Comparison of ENCODE assay signal across 15 mouse cellular contexts in genomic region chr16:91459396-91459795, GRCm38 (mm10). TPM values are rescaled to one million over a fixed set of nuclear protein-coding genes. Genes with fewer than 3 reads are reported as not detected.
DNase-seq lines count a peak whose midpoint lies in the region; ATAC-seq and TF ChIP-seq lines count a peak whose summit lies in the region.
"Had no signal": no experiment of that assay in that cellular context is flagged by ENCODE, and none has a peak within 500 bp of the region (broad histone marks: within the 10 kb centered on the region; RNA-seq: fewer than 3 reads in every experiment).

No protein-coding gene starts in this region.

- no peaks in the 10 kb centered on the region for H3K27me3 ChIP-seq in hindbrain, embryonic 15.5 days
- H3K27me3 ChIP-seq in hindbrain, embryonic 11.5 days (ENCODE audit: control insufficient read depth, insufficient read depth, low read length), result no peaks in the 10 kb centered on the region
- H3K27me3 ChIP-seq in liver, embryonic 15.5 days, result no peaks in the 10 kb centered on the region
- H3K27me3 ChIP-seq: kidney, embryonic 15.5 days; limb, embryonic 15.5 days; neural tube, embryonic 15.5 days; Patski had no signal

- whole genome bisulfite sequencing in hindbrain, embryonic 15.5 days, result 88% methylated on average over 3 of the region's 3 CpGs
- 90% methylated on average over 3 of the region's 3 CpGs for WGBS in hindbrain, embryonic 11.5 days
- WGBS in bone marrow, adult 2 months, result 75% methylated on average over 3 of the region's 3 CpGs
- 83% methylated on average over 3 of the region's 3 CpGs for WGBS in liver, embryonic 15.5 days (ENCODE audit: insufficient replicate concordance)

- no peak overlapping the region for H3K9ac ChIP-seq in hindbrain, embryonic 15.5 days
- H3K9ac ChIP-seq in hindbrain, embryonic 11.5 days (ENCODE audit: low read depth, low read length), result no peak overlapping the region
- no peak overlapping the region for H3K9ac ChIP-seq in liver, embryonic 15.5 days
- H3K9ac ChIP-seq: kidney, embryonic 15.5 days; limb, embryonic 15.5 days; neural tube, embryonic 15.5 days had no signal

- H3K4me1 ChIP-seq in hindbrain, embryonic 15.5 days (replicated peaks), result peaks cover 5% of the 10 kb centered on the region; the same call in 1 of the 2 replicates
- H3K4me1 ChIP-seq in hindbrain, embryonic 11.5 days (replicated peaks; ENCODE audit: control insufficient read depth, insufficient read depth, low read length), result no peaks in the 10 kb centered on the region
- peaks cover 5% of the 10 kb centered on the region for H3K4me1 ChIP-seq in bone marrow, adult 2 months (ENCODE audit: control insufficient read depth, insufficient read depth, low read length)
- H3K4me1 ChIP-seq in liver, embryonic 15.5 days (replicated peaks), result peaks cover 59% of the 10 kb centered on the region
- H3K4me1 ChIP-seq: limb, embryonic 15.5 days had no signal

- H3K9me3 ChIP-seq in hindbrain, embryonic 15.5 days, result no peaks in the 10 kb centered on the region
- no peaks in the 10 kb centered on the region for H3K9me3 ChIP-seq in hindbrain, embryonic 11.5 days (ENCODE audit: control insufficient read depth, low read length)
- no peaks in the 10 kb centered on the region for H3K9me3 ChIP-seq in liver, embryonic 15.5 days (replicated peaks)
- H3K9me3 ChIP-seq: embryonic facial prominence, embryonic 10.5 days; kidney, embryonic 15.5 days; limb, embryonic 15.5 days; neural tube, embryonic 15.5 days had no signal

- H3K4me3 ChIP-seq in hindbrain, embryonic 15.5 days, result no peak overlapping the region
- no peak overlapping the region for H3K4me3 ChIP-seq in hindbrain, embryonic 11.5 days (ENCODE audit: low read depth, low read length)
- H3K4me3 ChIP-seq in bone marrow, adult 2 months (replicated peaks; ENCODE audit: control insufficient read depth, low read depth, low read length), result no peak overlapping the region
- no peak overlapping the region for H3K4me3 ChIP-seq in liver, embryonic 15.5 days (replicated peaks)
- H3K4me3 ChIP-seq: embryonic facial prominence, embryonic 10.5 days; erythroblast, embryonic 14.5 days; kidney, embryonic 15.5 days; limb, embryonic 15.5 days; midbrain, embryonic 10.5 days; neural tube, embryonic 15.5 days had no signal

- H3K27ac ChIP-seq in hindbrain, embryonic 15.5 days (replicated peaks), result 0 out of 2 replicates have a peak overlapping the region, but pooled peaks have one; percentile 7
- H3K27ac ChIP-seq in hindbrain, embryonic 11.5 days (ENCODE audit: low read depth, low read length), result no peak overlapping the region
- H3K27ac ChIP-seq in bone marrow, adult 2 months (ENCODE audit: control insufficient read depth, insufficient read depth, low read depth, low read length, poor library complexity), result peak overlapping the region; percentile 56; the same call in 1 of the 2 replicates
- peak overlapping the region; percentile 91 for H3K27ac ChIP-seq in liver, embryonic 15.5 days (replicated peaks)
- H3K27ac ChIP-seq: embryonic facial prominence, embryonic 10.5 days; kidney, embryonic 15.5 days; limb, embryonic 15.5 days; midbrain, embryonic 10.5 days; neural tube, embryonic 15.5 days had no signal

- TF ChIP-seq POLR2A in bone marrow, adult 2 months (IDR thresholded peaks at IDR 0.05; ENCODE audit: borderline replicate concordance, control insufficient read depth, low read depth, low read length), result no peak

- H3K4me2 ChIP-seq in hindbrain, embryonic 15.5 days, result no peak overlapping the region
- H3K4me2 ChIP-seq in hindbrain, embryonic 11.5 days (replicated peaks; ENCODE audit: low read depth, low read length), result no peak overlapping the region
- H3K4me2 ChIP-seq in liver, embryonic 15.5 days, result no peak overlapping the region
- H3K4me2 ChIP-seq: kidney, embryonic 15.5 days; limb, embryonic 15.5 days; neural tube, embryonic 15.5 days had no signal

- ATAC-seq in hindbrain, embryonic 15.5 days (ENCODE audit: low FRiP score, low read depth), result no peak
- ATAC-seq in hindbrain, embryonic 11.5 days (ENCODE audit: low FRiP score), result no peak
- no peak for ATAC-seq in liver, embryonic 15.5 days (ENCODE audit: insufficient read depth)
- ATAC-seq: Patski had no signal

- H3K36me3 ChIP-seq in hindbrain, embryonic 15.5 days, result no peaks in the 10 kb centered on the region
- no peaks in the 10 kb centered on the region for H3K36me3 ChIP-seq in hindbrain, embryonic 11.5 days (ENCODE audit: control insufficient read depth, insufficient read depth, low read length)
- H3K36me3 ChIP-seq in liver, embryonic 15.5 days (replicated peaks), result no peaks in the 10 kb centered on the region
- H3K36me3 ChIP-seq: embryonic facial prominence, embryonic 10.5 days; kidney, embryonic 15.5 days; limb, embryonic 15.5 days; midbrain, embryonic 10.5 days; neural tube, embryonic 15.5 days had no signal

- no peak for TF ChIP-seq CTCF in bone marrow, adult 2 months (IDR thresholded peaks at IDR 0.05; ENCODE audit: control insufficient read depth, insufficient read depth, low read length)

- DNase-seq in hindbrain, embryonic 11.5 days (ENCODE audit: low spot score), result no peak
- DNase-seq in thymus, postnatal 14 days, result peak; percentile 72
- no peak for DNase-seq in spleen, postnatal 10 days (ENCODE audit: low spot score in 2 of 2)
- no peak for DNase-seq in layer of hippocampus, postnatal 10 days (ENCODE audit: low spot score in 2 of 2)
- DNase-seq: cerebellum, postnatal 25 days had no signal

RNA-seq across cellular contexts. Expression of gene Ifnar1, which starts 25.6 kb away (rescaled TPM):
- 48.3 and 51.4 TPM in 2 replicates for polyA plus RNA-seq in hindbrain, embryonic 15.5 days (2015; fragmentation: Nextera tagmentation; extraction: Ambion mirVana)
- 51.6 and 52.9 TPM in 2 replicates for polyA plus RNA-seq in hindbrain, embryonic 11.5 days (2014; fragmentation: Nextera tagmentation; extraction: Ambion mirVana)
- polyA plus RNA-seq in bone marrow, adult 2 months (2011; ENCODE audit: insufficient read depth, insufficient read length, low replicate concordance, missing spikeins), result 10.3 and 15.9 TPM in 2 replicates
- polyA plus RNA-seq in liver, embryonic 15.5 days (2015; fragmentation: Nextera tagmentation; extraction: Ambion mirVana), result 19.4 and 21.6 TPM in 2 replicates
- 10 to 100 TPM; 63.7 to 70.6 TPM for total RNA-seq in layer of hippocampus, postnatal 10 days (2021)

RNA-seq across cellular contexts. Expression of gene Il10rb, which starts 53.4 kb away (rescaled TPM):
- polyA plus RNA-seq in hindbrain, embryonic 15.5 days (2015; fragmentation: Nextera tagmentation; extraction: Ambion mirVana), result 12.2 and 16.4 TPM in 2 replicates
- 8.6 and 9.0 TPM in 2 replicates for polyA plus RNA-seq in hindbrain, embryonic 11.5 days (2014; fragmentation: Nextera tagmentation; extraction: Ambion mirVana)
- 24.1 and 25.9 TPM in 2 replicates for polyA plus RNA-seq in bone marrow, adult 2 months (2011; ENCODE audit: insufficient read depth, insufficient read length, low replicate concordance, missing spikeins)
- polyA plus RNA-seq in liver, embryonic 15.5 days (2015; fragmentation: Nextera tagmentation; extraction: Ambion mirVana), result 29.9 and 34.7 TPM in 2 replicates
- total RNA-seq in layer of hippocampus, postnatal 10 days (2021), result 1 to 10 TPM; 7.4 to 8.6 TPM
